Mouse (Mus musculus): ENCODE data around the gene Rxrg. TPM values are rescaled to one million over a fixed set of nuclear protein-coding genes. Genes with fewer than 3 reads are reported as not detected.

Rxrg gene
- polyA plus RNA-seq, 1 experiment from 2014 or later: not detected

- no peaks in the 10 kb centered on the region for H3K36me3 ChIP-seq (ENCODE audit: inconsistent target)
- 40% methylated on average over 6 of the region's 6 CpGs for WGBS (ENCODE audit: missing documents)
- no peaks in the 10 kb centered on the region for H3K79me2 ChIP-seq (ENCODE audit: inconsistent target)
- H3K4me3 ChIP-seq (ENCODE audit: inconsistent target): no peak overlapping the region
- H3K27ac ChIP-seq: no peak overlapping the region
Observed at GRCm38 (mm10) chr1:167669796-167670195, 71.6 kb downstream of the Rxrg start.

- H3K79me2 ChIP-seq (ENCODE audit: inconsistent target): no peaks in the 10 kb centered on the region
- H3K27ac ChIP-seq: no peak overlapping the region
- H3K4me3 ChIP-seq (ENCODE audit: inconsistent target): no peak overlapping the region
- WGBS (ENCODE audit: missing documents): 27% methylated on average over 17 of the region's 17 CpGs
- no peaks in the 10 kb centered on the region for H3K36me3 ChIP-seq (ENCODE audit: inconsistent target)
Observed at GRCm38 (mm10) chr1:167672433-167672987, 74.3 kb downstream of the Rxrg start.

DNA sequence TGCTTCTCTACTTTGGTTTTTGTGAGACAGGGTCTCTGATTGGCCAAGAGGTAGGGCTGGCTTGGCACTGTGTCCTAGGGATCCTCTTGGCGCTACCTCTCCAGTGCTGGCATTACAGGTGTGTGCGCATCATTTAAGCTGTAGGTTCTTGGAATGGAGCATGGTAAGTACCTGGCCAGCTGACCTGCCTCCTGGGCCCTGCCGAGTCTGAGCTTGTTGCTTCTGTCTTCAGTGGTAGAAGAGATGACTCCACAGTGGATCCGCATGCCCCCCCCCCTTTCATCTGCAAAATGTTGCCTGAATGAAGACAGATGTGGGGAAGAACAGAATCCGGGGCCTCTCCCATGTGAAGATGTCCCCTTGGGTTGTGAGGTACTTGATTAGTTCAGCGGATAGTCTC is 80.9 kb downstream of the Rxrg start:
- Histone ChIP-seq H3K79me2 (ENCODE audit: inconsistent target) (no peaks in the 10 kb centered on the region), H3K36me3 (ENCODE audit: inconsistent target) (no peaks in the 10 kb centered on the region), H3K27ac (no peak overlapping the region), H3K4me3 (ENCODE audit: inconsistent target) (no peak overlapping the region)
- 90% methylated on average over 6 of the region's 6 CpGs for WGBS (ENCODE audit: missing documents)

DNA sequence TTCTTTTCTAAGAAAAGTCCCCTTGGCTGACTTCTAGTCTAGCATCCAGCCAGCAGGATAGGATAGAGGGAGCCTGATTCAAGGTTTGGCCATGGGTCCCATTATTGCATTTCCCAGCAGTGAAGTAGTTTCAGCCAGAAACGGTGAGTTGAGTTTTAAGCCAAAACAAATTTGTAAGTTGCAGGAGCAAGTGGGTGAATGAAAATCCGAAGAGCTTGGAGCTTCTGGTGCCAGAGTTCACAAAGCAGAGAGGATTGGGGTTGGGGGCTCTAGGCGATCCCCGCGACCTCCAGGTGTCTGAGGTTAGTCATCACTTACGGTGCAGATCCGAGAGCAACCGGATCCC is 89.8 kb downstream of the Rxrg start:
- Histone ChIP-seq H3K27ac (no peak overlapping the region), H3K4me3 (ENCODE audit: inconsistent target) (no peak overlapping the region)
- WGBS (ENCODE audit: missing documents): 10% methylated on average over 8 of the region's 8 CpGs

GRCm38 (mm10) chr1:167688347-167689231 is 90.4 kb downstream of the Rxrg start:
- Histone ChIP-seq H3K36me3 (ENCODE audit: inconsistent target) (no peaks in the 10 kb centered on the region), H3K27ac (no peak overlapping the region)
- WGBS (ENCODE audit: missing documents): 3% methylated on average over 79 of the region's 98 CpGs

More for the DNA sequence above, 89.8 kb downstream of the Rxrg start:
- H3K79me2 ChIP-seq (ENCODE audit: inconsistent target): no peaks in the 10 kb centered on the region
- no peaks in the 10 kb centered on the region for H3K36me3 ChIP-seq (ENCODE audit: inconsistent target)

DNA sequence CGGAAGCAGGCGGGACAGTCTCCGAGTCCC is 90.9 kb downstream of the Rxrg start, which contains the start of gene Lmx1a:
Gene Lmx1a (plus strand): TSS at position 6 of the 30 bp plus-strand sequence.
- Histone ChIP-seq H3K36me3 (ENCODE audit: inconsistent target) (no peaks in the 10 kb centered on the region), H3K79me2 (ENCODE audit: inconsistent target) (no peaks in the 10 kb centered on the region), H3K27ac (no peak within 1 kb of the TSS), H3K4me3 (ENCODE audit: inconsistent target) (no peak within 1 kb of the TSS)
- no CpG with 5 or more reads among the region's 3 CpGs for WGBS (ENCODE audit: missing documents)

More at GRCm38 (mm10) chr1:167688347-167689231, 90.4 kb downstream of the Rxrg start:
- no peaks in the 10 kb centered on the region for H3K79me2 ChIP-seq (ENCODE audit: inconsistent target)
- no peak overlapping the region for H3K4me3 ChIP-seq (ENCODE audit: inconsistent target)

Other genes with a start within 250 kb of the Rxrg start
- gene Aldh9a1, start 248.4 kb upstream of the Rxrg start, polyA plus RNA-seq (2018): 92.1 to 110 TPM (median 93.8 TPM) in 3 replicates
- 20.3 to 34.7 TPM (median 26.0 TPM) in 3 replicates for gene Mgst3, start 204.5 kb upstream of the Rxrg start, polyA plus RNA-seq (2018)
- not detected in 3 replicates for gene Lrrc52, start 131.6 kb upstream of the Rxrg start, polyA plus RNA-seq (2018)
- gene Lmx1a, start 90.9 kb downstream of the Rxrg start, polyA plus RNA-seq (2018): not detected in 3 replicates